Mouse (Mus musculus) lung, adult 10 weeks (tissue): ENCODE results near the gene Ttc23l. TPM values are rescaled to one million over a fixed set of nuclear protein-coding genes. Genes with fewer than 3 reads are reported as not detected.

Experiments
- polyA plus RNA-seq: library from polyadenylated mRNA; stranded (reverse); fragments of 350-450 nt; fragmentation: Illumina TruSeq; extraction: RNeasy Lipid Tissue Mini Kit (QIAGEN cat#74804); gene quantifications from one replicate; pipeline ENCODE4 v1.2.3, GENCODE M21; 2014; ENCODE audit warnings: low read depth, low replicate concordance; ENCODE audit not compliant: insufficient read depth

Gene Ttc23l
- polyA plus RNA-seq = not detected

DNA sequence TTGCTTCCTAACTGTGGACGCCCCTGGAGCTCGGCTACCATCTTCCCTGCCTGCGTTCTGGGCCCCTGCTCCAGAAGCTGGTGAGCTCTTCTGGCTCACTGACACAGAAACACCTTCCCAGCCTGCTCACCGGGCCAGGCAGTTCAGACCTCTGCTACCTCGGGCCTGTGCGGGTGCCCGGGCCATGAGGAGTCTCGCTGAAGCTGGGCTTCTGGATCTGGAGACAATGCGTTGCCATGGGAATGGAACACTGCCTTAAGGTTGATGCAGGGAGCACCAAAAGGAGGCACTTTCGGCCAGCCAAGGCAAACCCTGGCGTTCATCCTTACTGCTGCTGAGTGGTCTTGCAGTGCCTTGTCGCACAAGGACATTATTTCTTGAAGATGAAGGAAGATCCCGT is at the start of gene Ttc23l:
TSS of gene Ttc23l (minus strand) at position 204 of the 400 bp plus-strand sequence.

DNA sequence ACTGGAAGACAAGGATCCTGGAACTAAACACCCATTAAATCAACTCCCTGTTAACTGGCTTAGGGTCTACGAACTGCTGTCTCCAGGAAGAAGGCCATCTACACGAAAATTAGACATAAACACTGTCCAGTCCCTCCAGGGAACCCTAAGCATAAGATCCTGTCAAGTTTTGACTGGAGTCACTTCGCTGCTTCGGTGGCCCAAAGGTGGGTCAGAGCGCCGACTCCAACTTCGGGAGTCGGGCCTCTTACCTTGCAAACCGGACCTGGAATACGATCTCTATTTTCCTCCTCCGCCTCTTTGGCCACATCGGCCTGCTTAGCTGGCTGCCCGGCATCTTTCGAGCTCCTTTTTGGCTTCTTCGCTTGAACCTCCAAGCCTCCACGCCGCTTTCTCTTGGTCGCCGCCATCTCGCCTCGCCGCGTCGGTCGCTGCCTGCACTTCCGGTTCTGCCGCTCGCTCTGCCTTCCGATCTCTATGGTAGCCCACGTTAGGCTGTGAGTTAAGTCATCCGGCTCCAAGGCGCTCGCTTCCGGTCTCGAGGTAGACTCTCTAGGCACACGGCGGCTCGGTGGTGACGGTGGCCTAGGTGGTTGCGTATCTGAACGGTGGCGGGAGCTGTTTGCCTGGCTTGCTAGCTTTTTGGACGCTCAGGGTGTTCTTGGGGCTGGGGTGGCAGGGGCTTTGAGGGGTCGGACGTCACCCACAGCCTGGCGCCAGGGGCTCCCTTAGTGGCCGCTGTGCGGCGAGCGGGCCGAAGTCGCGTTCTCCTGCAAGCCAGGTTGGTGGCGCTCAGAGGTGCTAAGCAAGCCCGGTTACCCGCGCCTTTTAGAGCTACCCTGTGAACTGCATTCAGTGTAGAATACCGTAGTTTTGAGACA is 72.7 kb downstream of the Ttc23l start, which contains the start of the genes Brix1 and Rad1:
TSS of gene Brix1 (minus strand) at position 464 of the 881 bp plus-strand sequence.
TSS of gene Rad1 (plus strand) at position 535 of the 881 bp plus-strand sequence.

DNA sequence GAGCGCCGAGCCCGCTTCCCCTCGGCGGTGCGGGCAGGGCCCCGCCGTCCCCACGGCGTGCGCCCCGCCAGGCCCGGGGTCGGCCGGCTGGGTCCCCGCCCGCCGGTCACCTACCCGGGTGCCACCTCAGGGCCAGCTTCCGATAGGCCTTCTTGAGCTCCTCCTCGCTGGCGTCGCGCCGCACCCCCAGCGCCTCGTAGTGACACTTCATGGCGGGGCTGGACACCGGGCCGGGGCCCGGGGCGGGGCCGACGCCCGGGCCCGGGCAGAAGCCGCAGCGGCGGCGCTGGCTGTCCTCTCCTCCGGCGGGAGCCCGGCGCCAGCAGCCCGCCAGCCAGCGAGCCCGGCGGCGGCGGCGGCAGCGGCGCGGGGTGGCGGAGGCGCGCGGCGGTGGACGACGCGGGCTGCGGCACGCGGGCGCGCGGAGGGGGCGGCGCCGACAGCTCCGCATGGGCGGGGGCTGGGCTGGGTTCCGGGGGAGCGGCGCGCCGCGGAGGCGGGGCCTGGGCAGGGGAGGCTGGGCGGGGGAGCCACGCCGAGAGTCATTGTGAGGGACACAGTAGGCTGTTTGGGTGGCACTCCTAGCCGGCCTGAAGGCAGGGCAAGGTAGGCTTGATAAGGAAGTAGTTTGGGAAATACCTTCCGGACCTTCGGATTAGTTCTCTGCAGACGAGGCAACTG is 88.2 kb downstream of the Ttc23l start, which contains the start of gene Dnajc21:
TSS of gene Dnajc21 (minus strand) at position 366 of the 681 bp plus-strand sequence.

Other genes with a start within 250 kb of the Ttc23l start
- gene Gm21973, start 233.3 kb downstream of the Ttc23l start, polyA plus RNA-seq = not detected
- not detected for gene Agxt2, start 200.1 kb downstream of the Ttc23l start, polyA plus RNA-seq
- gene Dnajc21, start 88.2 kb downstream of the Ttc23l start, polyA plus RNA-seq = 15.6 TPM
- 18.7 TPM for gene Brix1, start 72.7 kb downstream of the Ttc23l start, polyA plus RNA-seq
- 13.7 TPM for gene Rad1, start 72.7 kb downstream of the Ttc23l start, polyA plus RNA-seq
- 22.7 TPM for gene Rai14, start 156.0 kb upstream of the Ttc23l start, polyA plus RNA-seq